Mouse (Mus musculus) MEL (cell line): ENCODE data around the gene Tmem170.

Source experiments
- CHD1 ChIP-seq: IDR thresholded peaks from 2 replicates; pipeline ENCODE4 v1.6.1; 2012; ENCODE audit warnings: low read depth, mild to moderate bottlenecking, inconsistent platforms, low read length, improper control_type of control experiment
- CTCF ChIP-seq, 3 experiments: IDR thresholded peaks in 2 of 3; conservative IDR thresholded peaks in 1 of 3; 2 replicates each; pipeline ENCODE4 v1.5.1; 2011 to 2012; ENCODE audit warnings: low read length in 3 of 3, low read depth in 2 of 3, mild to moderate bottlenecking in 2 of 3, improper control_type of control experiment in 1 of 3, inconsistent platforms in 1 of 3, mixed read lengths in 1 of 3, moderate library complexity in 1 of 3; ENCODE audit not compliant: control insufficient read depth in 1 of 3, insufficient read depth in 1 of 3, poor library complexity in 1 of 3, severe bottlenecking in 1 of 3
- E2F4 ChIP-seq: IDR thresholded peaks from 2 replicates; pipeline ENCODE4 v1.6.1; 2011; ENCODE audit warnings: low read depth, low read length, improper control_type of control experiment, borderline replicate concordance
- ELF1 ChIP-seq: IDR thresholded peaks from 2 replicates; pipeline ENCODE4 v1.6.1; 2014; ENCODE audit warnings: low read depth, mild to moderate bottlenecking, inconsistent platforms, low read length, improper control_type of control experiment, moderate library complexity
- EP300 ChIP-seq, 2 experiments: IDR thresholded peaks; 2 replicates each; pipeline ENCODE4 v1.6.1; 2011; ENCODE audit warnings: improper control_type of control experiment in 2 of 2, low read length in 2 of 2, low read depth in 1 of 2, mild to moderate bottlenecking in 1 of 2
- GATA1 ChIP-seq: IDR thresholded peaks from 2 replicates; pipeline ENCODE4 v1.6.1; 2011; ENCODE audit warnings: low read depth, low read length, improper control_type of control experiment
- HCFC1 ChIP-seq: IDR thresholded peaks from 2 replicates; pipeline ENCODE4 v1.6.1; 2012; ENCODE audit warnings: low read depth, mild to moderate bottlenecking, inconsistent platforms, low read length, improper control_type of control experiment, moderate library complexity
- MEF2A ChIP-seq: IDR thresholded peaks from 2 replicates; pipeline ENCODE4 v1.6.1; 2014; ENCODE audit warnings: low read depth, mild to moderate bottlenecking, inconsistent platforms, low read length, improper control_type of control experiment; ENCODE audit not compliant: poor library complexity, insufficient replicate concordance, severe bottlenecking; ENCODE audit errors: extremely low read depth
- MYB ChIP-seq: IDR thresholded peaks from 2 replicates; pipeline ENCODE4 v1.6.1; 2011; ENCODE audit warnings: mild to moderate bottlenecking, low read depth, low read length, improper control_type of control experiment
- RCOR1 ChIP-seq: IDR thresholded peaks from 2 replicates; pipeline ENCODE4 v1.6.1; 2012; ENCODE audit warnings: low read depth, mild to moderate bottlenecking, inconsistent platforms, low read length, improper control_type of control experiment
- SIN3A ChIP-seq: IDR thresholded peaks from 2 replicates; pipeline ENCODE4 v1.6.1; 2012; ENCODE audit warnings: low read length, improper control_type of control experiment, inconsistent platforms

- TF ChIP-seq SIN3A (no peak), CTCF (IDR thresholded peaks at IDR 0.05 in 2 of 3, conservative IDR thresholded peaks at IDR 0.05 in 1 of 3; ENCODE audit: control insufficient read depth in 1 of 3, insufficient read depth in 1 of 3, low read depth in 2 of 3, low read length in 3 of 3, poor library complexity in 1 of 3, severe bottlenecking in 1 of 3) (no peak), RCOR1 (no peak), GATA1 (no peak), MYB (no peak), EP300 (IDR thresholded peaks at IDR 0.05; ENCODE audit: low read depth in 1 of 2, low read length in 2 of 2) (no peak), HCFC1 (no peak), E2F4 (no peak), CHD1 (no peak), MEF2A (no peak), ELF1 (no peak)
Measured at GRCm38 (mm10) chr8:111909621-111910450, 33.3 kb upstream of the Tmem170 start, which contains the start of gene Chst5.
